15 mouse cellular contexts compared by ENCODE assay signal in genomic region chr9:82835921-82836320, GRCm38 (mm10). TPM values are rescaled to one million over a fixed set of nuclear protein-coding genes. Genes with fewer than 3 reads are reported as not detected.
"Had no signal": no experiment of that assay in that cellular context is flagged by ENCODE, and none has a peak within 500 bp of the region (broad histone marks: within the 10 kb centered on the region; RNA-seq: fewer than 3 reads in every experiment).

No protein-coding gene starts in this region.

- H3K27me3 ChIP-seq: intestine, embryonic 15.5 days; limb, embryonic 15.5 days; liver, embryonic 12.5 days; megakaryocyte, embryonic 14.5 days; midbrain, embryonic 15.5 days; neural tube, embryonic 12.5 days had no signal

- H3K9ac ChIP-seq: intestine, embryonic 15.5 days; limb, embryonic 15.5 days; liver, embryonic 12.5 days; lung, embryonic 14.5 days; midbrain, embryonic 15.5 days; neural tube, embryonic 12.5 days had no signal

- H3K4me3 ChIP-seq: intestine, embryonic 15.5 days; left cerebral cortex, adult 2 months; limb, embryonic 15.5 days; liver, embryonic 12.5 days; megakaryocyte, embryonic 14.5 days; midbrain, embryonic 15.5 days; neural tube, embryonic 12.5 days had no signal

- H3K27ac ChIP-seq: intestine, embryonic 15.5 days; left cerebral cortex, adult 2 months; limb, embryonic 15.5 days; liver, embryonic 12.5 days; midbrain, embryonic 15.5 days; neural tube, embryonic 12.5 days; stomach, postnatal 0 days had no signal

- H3K4me2 ChIP-seq: intestine, embryonic 15.5 days; limb, embryonic 15.5 days; liver, embryonic 12.5 days; lung, embryonic 14.5 days; midbrain, embryonic 11.5 days; midbrain, embryonic 15.5 days; neural tube, embryonic 12.5 days had no signal

- H3K36me3 ChIP-seq: intestine, embryonic 15.5 days; liver, embryonic 12.5 days had no signal

- H3K9me3 ChIP-seq: intestine, embryonic 15.5 days; limb, embryonic 15.5 days; liver, embryonic 12.5 days; megakaryocyte, embryonic 14.5 days; midbrain, embryonic 15.5 days; neural tube, embryonic 12.5 days had no signal

- H3K4me1 ChIP-seq: intestine, embryonic 15.5 days; limb, embryonic 15.5 days; liver, embryonic 12.5 days; megakaryocyte, embryonic 14.5 days had no signal

- ATAC-seq: intestine, embryonic 15.5 days; liver, embryonic 12.5 days; midbrain, embryonic 15.5 days had no signal

- DNase-seq: lung, embryonic 14.5 days; lung, postnatal 10 days; lung, postnatal 4 days; right cerebral cortex, adult 18-20 months; thymus, postnatal 4 days had no signal

RNA-seq across cellular contexts. Expression of gene Irak1bp1, which starts 6.6 kb away (rescaled TPM):
- total RNA-seq: monocyte, adult 5-6 weeks had no signal
